In the genomic region with DNA sequence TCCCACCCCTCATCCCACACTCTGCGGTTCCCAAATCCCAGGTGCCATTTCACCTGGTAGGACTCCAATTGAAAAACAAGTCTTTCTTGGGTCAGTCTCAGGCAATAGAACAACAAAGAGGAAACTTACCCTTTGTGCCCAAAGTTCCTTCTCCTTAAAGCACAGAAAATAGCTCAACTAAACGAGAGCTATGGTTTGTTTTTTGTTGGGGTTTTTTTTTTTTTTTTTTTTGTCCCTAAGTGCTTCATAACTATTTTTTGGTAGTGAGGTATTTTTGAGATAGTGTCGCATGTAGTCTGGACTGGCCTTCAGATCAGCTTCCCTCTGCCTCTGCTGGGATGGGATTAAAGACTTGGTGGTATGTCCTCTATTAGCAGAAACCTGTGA, we compare ENCODE assay signal across 8 mouse cellular contexts. TPM values are rescaled to one million over a fixed set of nuclear protein-coding genes. Genes with fewer than 3 reads are reported as not detected.
DNase-seq lines count a peak whose midpoint lies in the region; ATAC-seq and TF ChIP-seq lines count a peak whose summit lies in the region.
"Had no signal": no experiment of that assay in that cellular context is flagged by ENCODE, and none has a peak within 500 bp of the region (broad histone marks: within the 10 kb centered on the region; RNA-seq: fewer than 3 reads in every experiment).

No protein-coding gene starts in this region.

- peaks cover 21% of the 10 kb centered on the region for H3K36me3 ChIP-seq in embryonic facial prominence, embryonic 15.5 days
- peaks cover 26% of the 10 kb centered on the region for H3K36me3 ChIP-seq in limb, embryonic 10.5 days
- peaks cover 24% of the 10 kb centered on the region for H3K36me3 ChIP-seq in neural tube, embryonic 15.5 days

- no peak for DNase-seq in lung, adult 2 months
- no peak for DNase-seq in lung, postnatal 25 days (ENCODE audit: low spot score)
- no peak for DNase-seq in limb, embryonic 10.5 days (ENCODE audit: low spot score)
- no peak for DNase-seq in adrenal gland, postnatal 4 days (ENCODE audit: low spot score in 2 of 2)

- H3K9me3 ChIP-seq in embryonic facial prominence, embryonic 15.5 days (replicated peaks), result no peaks in the 10 kb centered on the region
- H3K9me3 ChIP-seq in limb, embryonic 10.5 days (replicated peaks), result no peaks in the 10 kb centered on the region
- H3K9me3 ChIP-seq in neural tube, embryonic 15.5 days (replicated peaks), result no peaks in the 10 kb centered on the region

- H3K4me3 ChIP-seq in lung, adult 2 months (replicated peaks; ENCODE audit: extremely low read depth, low read depth, low read length), result peak overlapping the region; percentile 74
- H3K4me3 ChIP-seq in embryonic facial prominence, embryonic 15.5 days (replicated peaks), result peak overlapping the region; percentile 83
- peak overlapping the region; percentile 85 for H3K4me3 ChIP-seq in limb, embryonic 10.5 days
- peak overlapping the region; percentile 88 for H3K4me3 ChIP-seq in neural tube, embryonic 15.5 days (replicated peaks)

- peak overlapping the region; percentile 89 for H3K27ac ChIP-seq in embryonic facial prominence, embryonic 15.5 days (replicated peaks)
- peak overlapping the region; percentile 88 for H3K27ac ChIP-seq in limb, embryonic 10.5 days
- H3K27ac ChIP-seq in neural tube, embryonic 15.5 days (replicated peaks), result peak overlapping the region; percentile 91

- H3K27me3 ChIP-seq in embryonic facial prominence, embryonic 15.5 days, result no peaks in the 10 kb centered on the region
- H3K27me3 ChIP-seq in limb, embryonic 10.5 days (ENCODE audit: low read depth, poor library complexity, severe bottlenecking), result no peaks in the 10 kb centered on the region
- no peaks in the 10 kb centered on the region for H3K27me3 ChIP-seq in neural tube, embryonic 15.5 days (replicated peaks)

- no peak for ATAC-seq in embryonic facial prominence, embryonic 15.5 days (ENCODE audit: insufficient number of reproducible peaks, low FRiP score, low TSS enrichment, low read depth)
- no peak for ATAC-seq in neural tube, embryonic 15.5 days (ENCODE audit: low FRiP score)
- no peak for ATAC-seq in megakaryocyte-erythroid progenitor cell, adult 5-6 weeks (replicated peaks; ENCODE audit: low FRiP score, low TSS enrichment, poor library complexity, severe bottlenecking)

- peak overlapping the region; percentile 52 for H3K4me2 ChIP-seq in embryonic facial prominence, embryonic 15.5 days (replicated peaks)
- peak overlapping the region; percentile 78 for H3K4me2 ChIP-seq in neural tube, embryonic 15.5 days

- peaks cover 2% of the 10 kb centered on the region for H3K4me1 ChIP-seq in lung, adult 2 months (ENCODE audit: control insufficient read depth, insufficient read depth, low read length)
- H3K4me1 ChIP-seq in embryonic facial prominence, embryonic 15.5 days, result peaks cover 12% of the 10 kb centered on the region; the same call in 1 of the 2 replicates
- peaks cover 13% of the 10 kb centered on the region for H3K4me1 ChIP-seq in limb, embryonic 10.5 days
- peaks cover 17% of the 10 kb centered on the region for H3K4me1 ChIP-seq in neural tube, embryonic 15.5 days

- peak overlapping the region; percentile 46 for H3K9ac ChIP-seq in embryonic facial prominence, embryonic 15.5 days
- peak overlapping the region; percentile 60 for H3K9ac ChIP-seq in neural tube, embryonic 15.5 days (replicated peaks)

- no peak for TF ChIP-seq CTCF in lung, adult 2 months (IDR thresholded peaks at IDR 0.05; ENCODE audit: insufficient read depth, low read length)

- no peak for TF ChIP-seq POLR2A in lung, adult 2 months (IDR thresholded peaks at IDR 0.05; ENCODE audit: borderline replicate concordance, extremely low read depth, low read depth, low read length)

- 26% methylated on average over 3 of the region's 3 CpGs for WGBS in lung, adult 2 months
- 21% methylated on average over 3 of the region's 3 CpGs for WGBS in embryonic facial prominence, embryonic 15.5 days
- 34% methylated on average over 3 of the region's 3 CpGs for WGBS in limb, embryonic 10.5 days
- 37% methylated on average over 3 of the region's 3 CpGs for WGBS in neural tube, embryonic 15.5 days

RNA-seq across cellular contexts. Expression of gene Strada, which starts 7.8 kb away (rescaled TPM):
- 24.5 and 33.3 TPM in 2 replicates for polyA plus RNA-seq in lung, adult 2 months (2012; rRNA removed)
- 28.4 and 29.3 TPM in 2 replicates for polyA plus RNA-seq in embryonic facial prominence, embryonic 15.5 days (2015; fragmentation: Nextera tagmentation; extraction: Ambion mirVana)
- polyA plus RNA-seq in limb, embryonic 10.5 days (2016; fragmentation: Nextera tagmentation; extraction: Ambion mirVana), result 37.8 and 45.3 TPM in 2 replicates
- 29.2 and 30.7 TPM in 2 replicates for polyA plus RNA-seq in neural tube, embryonic 15.5 days (2015; fragmentation: Nextera tagmentation; extraction: Ambion mirVana)
- total RNA-seq in adrenal gland, postnatal 4 days (2021), result 10 to 100 TPM; 19.3 to 20.1 TPM
- total RNA-seq in megakaryocyte-erythroid progenitor cell, adult 5-6 weeks (2014; fragmentation: Nextera tagmentation), result 20.3 and 29.6 TPM in 2 replicates
- total RNA-seq in megakaryocyte-erythroid progenitor cell, adult 5-6 weeks (2017), result 9.8 and 15.5 TPM in 2 replicates

RNA-seq across cellular contexts. Expression of gene Ccdc47, which starts 22.0 kb away (rescaled TPM):
- polyA plus RNA-seq in lung, adult 2 months (2012; rRNA removed), result 12.8 and 21.5 TPM in 2 replicates
- 88.9 and 91.8 TPM in 2 replicates for polyA plus RNA-seq in embryonic facial prominence, embryonic 15.5 days (2015; fragmentation: Nextera tagmentation; extraction: Ambion mirVana)
- polyA plus RNA-seq in limb, embryonic 10.5 days (2016; fragmentation: Nextera tagmentation; extraction: Ambion mirVana), result 57.4 and 60.1 TPM in 2 replicates
- 96.2 and 98.3 TPM in 2 replicates for polyA plus RNA-seq in neural tube, embryonic 15.5 days (2015; fragmentation: Nextera tagmentation; extraction: Ambion mirVana)
- total RNA-seq in adrenal gland, postnatal 4 days (2021), result 10 to 100 TPM; 86.3 to 89.6 TPM
- 33.8 and 41.7 TPM in 2 replicates for total RNA-seq in megakaryocyte-erythroid progenitor cell, adult 5-6 weeks (2014; fragmentation: Nextera tagmentation)
- total RNA-seq in megakaryocyte-erythroid progenitor cell, adult 5-6 weeks (2017), result 218 and 232 TPM in 2 replicates

RNA-seq across cellular contexts. Expression of gene Ddx42, which starts 22.6 kb away (rescaled TPM):
- 8.8 and 13.3 TPM in 2 replicates for polyA plus RNA-seq in lung, adult 2 months (2012; rRNA removed)
- 71.1 and 77.5 TPM in 2 replicates for polyA plus RNA-seq in embryonic facial prominence, embryonic 15.5 days (2015; fragmentation: Nextera tagmentation; extraction: Ambion mirVana)
- 94.9 and 108 TPM in 2 replicates for polyA plus RNA-seq in limb, embryonic 10.5 days (2016; fragmentation: Nextera tagmentation; extraction: Ambion mirVana)
- polyA plus RNA-seq in neural tube, embryonic 15.5 days (2015; fragmentation: Nextera tagmentation; extraction: Ambion mirVana), result 75.0 and 77.6 TPM in 2 replicates
- 10 to 100 TPM; 74.4 to 76.2 TPM for total RNA-seq in adrenal gland, postnatal 4 days (2021)
- total RNA-seq in megakaryocyte-erythroid progenitor cell, adult 5-6 weeks (2014; fragmentation: Nextera tagmentation), result 65.1 and 66.6 TPM in 2 replicates
- total RNA-seq in megakaryocyte-erythroid progenitor cell, adult 5-6 weeks (2017), result 82.7 and 126 TPM in 2 replicates

RNA-seq across cellular contexts. Expression of gene Limd2, which starts 33.5 kb away (rescaled TPM):
- 72.7 and 114 TPM in 2 replicates for polyA plus RNA-seq in lung, adult 2 months (2012; rRNA removed)
- polyA plus RNA-seq in embryonic facial prominence, embryonic 15.5 days (2015; fragmentation: Nextera tagmentation; extraction: Ambion mirVana), result 250 and 257 TPM in 2 replicates
- 603 and 638 TPM in 2 replicates for polyA plus RNA-seq in limb, embryonic 10.5 days (2016; fragmentation: Nextera tagmentation; extraction: Ambion mirVana)
- 148 and 172 TPM in 2 replicates for polyA plus RNA-seq in neural tube, embryonic 15.5 days (2015; fragmentation: Nextera tagmentation; extraction: Ambion mirVana)
- 10 to 100 TPM; 39.8 to 48.2 TPM for total RNA-seq in adrenal gland, postnatal 4 days (2021)
- 12.0 and 18.5 TPM in 2 replicates for total RNA-seq in megakaryocyte-erythroid progenitor cell, adult 5-6 weeks (2014; fragmentation: Nextera tagmentation)
- 4.4 and 5.9 TPM in 2 replicates for total RNA-seq in megakaryocyte-erythroid progenitor cell, adult 5-6 weeks (2017)

RNA-seq across cellular contexts. Expression of gene Gm10840, which starts 33.5 kb away (rescaled TPM):
- not detected in 2 replicates for polyA plus RNA-seq in lung, adult 2 months (2012; rRNA removed)
- polyA plus RNA-seq in embryonic facial prominence, embryonic 15.5 days (2015; fragmentation: Nextera tagmentation; extraction: Ambion mirVana), result 0.71 TPM in 1 of 2 replicates, not detected in the other
- 1.0 TPM in 1 of 2 replicates, not detected in the other for polyA plus RNA-seq in limb, embryonic 10.5 days (2016; fragmentation: Nextera tagmentation; extraction: Ambion mirVana)
- not detected in 2 replicates for polyA plus RNA-seq in neural tube, embryonic 15.5 days (2015; fragmentation: Nextera tagmentation; extraction: Ambion mirVana)
- not detected for total RNA-seq in adrenal gland, postnatal 4 days (2021)
- total RNA-seq in megakaryocyte-erythroid progenitor cell, adult 5-6 weeks (2014; fragmentation: Nextera tagmentation), result not detected in 2 replicates
- not detected in 2 replicates for total RNA-seq in megakaryocyte-erythroid progenitor cell, adult 5-6 weeks (2017)
- total RNA-seq: gastrocnemius, postnatal 14 days had no signal
